Mouse (Mus musculus): ENCODE measurements around the gene Dqx1.

GRCm38 (mm10) chr6:83111510-83112136, 54.0 kb downstream of the Dqx1 start:
- no peak for TF ChIP-seq POLR2A (IDR thresholded peaks at IDR 0.05; ENCODE audit: borderline replicate concordance, insufficient read depth, low read length)
- no peak for TF ChIP-seq CTCF (IDR thresholded peaks at IDR 0.05; ENCODE audit: borderline replicate concordance, insufficient read depth, low read depth, low read length)

All from cerebellum, adult 2 months (tissue).